Mouse (Mus musculus) kidney, adult 2 months (tissue): ENCODE data around the gene Gpx4. TPM values are rescaled to one million over a fixed set of nuclear protein-coding genes. Genes with fewer than 3 reads are reported as not detected.

Experiments used
- DNase-seq: peaks from one replicate; pipeline ENCODE4 v3.0.0; 2021
- H3K27ac ChIP-seq: fragments of 200-500 bp; 2 replicates; pipeline ENCODE4 v1.5.1; 2012; ENCODE audit warnings: low read depth, low read length, control low read depth, inconsistent platforms; ENCODE audit not compliant: insufficient read depth
- H3K27me3 ChIP-seq: fragments of 200-500 bp; replicated peaks from 2 replicates; pipeline ENCODE4 v1.6.1; 2012; ENCODE audit warnings: mild to moderate bottlenecking, moderate library complexity, low read length, inconsistent platforms; ENCODE audit not compliant: control insufficient read depth, insufficient read depth
- H3K36me3 ChIP-seq: fragments of 200-500 bp; 2 replicates; pipeline ENCODE4 v1.6.1; 2012; ENCODE audit warnings: mild to moderate bottlenecking, moderate library complexity, low read length, inconsistent platforms; ENCODE audit not compliant: control insufficient read depth, insufficient read depth
- H3K4me1 ChIP-seq: fragments of 200-500 bp; 2 replicates; pipeline ENCODE4 v1.6.1; 2011; ENCODE audit warnings: low read length; ENCODE audit not compliant: control insufficient read depth, insufficient read depth
- H3K4me3 ChIP-seq: fragments of 200-500 bp; 2 replicates; pipeline ENCODE4 v1.5.1; 2011; ENCODE audit warnings: mild to moderate bottlenecking, low read depth, low read length, control low read depth; ENCODE audit not compliant: insufficient read depth
- CTCF ChIP-seq: fragments of 200-500 bp; conservative IDR thresholded peaks from 2 replicates; pipeline ENCODE4 v1.5.1; 2011; ENCODE audit warnings: low read depth, mild to moderate bottlenecking, control low read depth, low read length, moderate library complexity, mixed read lengths; ENCODE audit not compliant: insufficient read depth, insufficient read length
- POLR2A ChIP-seq: fragments of 200-500 bp; IDR thresholded peaks from one replicate; pipeline ENCODE4 v1.6.1; 2011; ENCODE audit warnings: low read depth, low read length, control low read depth
- WGBS: fragments of 180-500 bp; shearing (Covaris S2); methylation state at CpG from one replicate; pipeline ENCODE4 v1.1.7; 2018; 5-methylcytosine and 5-hydroxymethylcytosine counted together
- polyA plus RNA-seq: library from polyadenylated mRNA; depleted of rRNA; stranded (reverse); fragments of >200 nt; gene quantifications from 2 replicates; pipeline ENCODE4 v1.2.3, GENCODE M21; 2012

The Gpx4 gene
- polyA plus RNA-seq, 1 experiment: 1,431 TPM

GRCm38 (mm10) chr10:80076386-80076785 is 29.4 kb downstream of the Gpx4 start:
- WGBS: 97% methylated on average over 4 of the region's 4 CpGs
- TF ChIP-seq CTCF (no peak), POLR2A (no peak)

DNA sequence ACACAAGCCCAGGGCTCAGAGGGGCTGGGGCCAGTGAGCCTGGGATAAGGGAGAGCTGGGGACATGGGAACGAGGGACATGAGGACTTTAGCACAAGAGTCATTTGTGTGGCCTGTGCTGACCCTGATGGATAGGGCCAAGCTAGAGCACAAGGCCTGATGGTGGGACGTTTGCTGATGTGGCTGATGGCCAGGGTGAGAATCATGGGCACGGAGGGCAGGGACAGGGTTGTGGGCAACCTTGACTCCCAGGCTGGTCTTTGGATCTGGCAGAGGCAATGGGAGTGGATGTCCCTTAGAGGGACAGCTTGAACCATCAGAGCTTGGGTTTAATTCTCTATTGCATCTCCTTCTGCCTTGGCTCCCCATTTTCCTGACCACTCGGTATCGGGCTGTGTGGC is 30.3 kb downstream of the Gpx4 start:
- TF ChIP-seq CTCF: no peak
- no peak for TF ChIP-seq POLR2A
- WGBS: 89% methylated on average over 5 of the region's 5 CpGs
- peaks cover 21% of the 10 kb centered on the region for H3K4me1 ChIP-seq
- no peak for DNase-seq
- H3K36me3 ChIP-seq: no peaks in the 10 kb centered on the region
- H3K4me3 ChIP-seq: no peak overlapping the region
- no peaks in the 10 kb centered on the region for H3K27me3 ChIP-seq
- H3K27ac ChIP-seq: no peak overlapping the region

More at GRCm38 (mm10) chr10:80076386-80076785, 29.4 kb downstream of the Gpx4 start:
- Histone ChIP-seq H3K4me3 (no peak overlapping the region), H3K27me3 (no peaks in the 10 kb centered on the region), H3K27ac (no peak overlapping the region), H3K4me1 (peaks cover 30% of the 10 kb centered on the region), H3K36me3 (no peaks in the 10 kb centered on the region)
- DNase-seq: no peak

GRCm38 (mm10) chr10:80078366-80078765 is 31.4 kb downstream of the Gpx4 start:
- TF ChIP-seq POLR2A: no peak
- no peak for TF ChIP-seq CTCF
- H3K4me3 ChIP-seq: no peak overlapping the region
- WGBS: 97% methylated on average over 1 of the region's 1 CpGs
- no peak for DNase-seq
- no peak overlapping the region for H3K27ac ChIP-seq
- H3K27me3 ChIP-seq: no peaks in the 10 kb centered on the region
- no peaks in the 10 kb centered on the region for H3K36me3 ChIP-seq
- H3K4me1 ChIP-seq: peaks cover 12% of the 10 kb centered on the region

- H3K27ac ChIP-seq: no peak overlapping the region
- TF ChIP-seq CTCF: no peak
- TF ChIP-seq POLR2A: no peak
- H3K4me1 ChIP-seq: peaks cover 5% of the 10 kb centered on the region
- WGBS: 64% methylated on average over 16 of the region's 16 CpGs
- no peaks in the 10 kb centered on the region for H3K27me3 ChIP-seq
- no peak for DNase-seq
- H3K36me3 ChIP-seq: no peaks in the 10 kb centered on the region
- H3K4me3 ChIP-seq: no peak overlapping the region
These were observed 33.6 kb downstream of the Gpx4 start for GRCm38 (mm10) chr10:80080396-80081070.

DNA sequence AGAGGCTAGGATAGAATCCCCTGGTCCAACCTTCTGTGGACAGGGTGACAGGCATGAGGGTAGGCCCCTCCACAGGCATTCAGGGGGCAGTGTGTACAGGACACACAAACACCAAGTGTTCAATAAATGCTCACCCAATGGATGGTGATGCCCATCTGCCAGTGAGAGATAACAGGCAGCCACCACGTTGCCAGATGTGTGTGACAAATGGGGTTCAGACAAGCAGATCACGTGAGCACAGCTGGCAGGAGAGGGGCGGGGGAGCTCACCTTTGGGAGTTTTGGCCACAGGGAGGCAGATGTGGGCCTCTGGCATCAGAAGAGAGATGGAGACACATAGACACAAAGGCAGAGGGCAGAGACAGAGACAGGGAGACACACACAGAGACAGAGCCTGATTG is 34.1 kb downstream of the Gpx4 start:
- Histone ChIP-seq H3K27ac (no peak overlapping the region), H3K27me3 (no peaks in the 10 kb centered on the region), H3K4me3 (no peak overlapping the region), H3K4me1 (peaks cover 5% of the 10 kb centered on the region), H3K36me3 (no peaks in the 10 kb centered on the region)
- WGBS: 89% methylated on average over 3 of the region's 3 CpGs
- DNase-seq: no peak
- 0 out of 2 replicates have a peak, but pooled peaks have one; percentile 2 for TF ChIP-seq CTCF
- TF ChIP-seq POLR2A: no peak

- H3K27me3 ChIP-seq: no peaks in the 10 kb centered on the region
- TF ChIP-seq POLR2A: no peak
- no peak for TF ChIP-seq CTCF
- WGBS: 25% methylated on average over 9 of the region's 9 CpGs
- H3K4me3 ChIP-seq: no peak overlapping the region
- H3K4me1 ChIP-seq: peaks cover 13% of the 10 kb centered on the region
- peak; percentile 80 for DNase-seq
- H3K27ac ChIP-seq: 0 out of 2 replicates have a peak overlapping the region, but pooled peaks have one; percentile 6
- H3K36me3 ChIP-seq: no peaks in the 10 kb centered on the region
These were observed 38.0 kb downstream of the Gpx4 start for GRCm38 (mm10) chr10:80084817-80085487.

GRCm38 (mm10) chr10:80086847-80087246 is 39.9 kb downstream of the Gpx4 start:
- 42% methylated on average over 3 of the region's 3 CpGs for WGBS
- Histone ChIP-seq H3K36me3 (no peaks in the 10 kb centered on the region), H3K4me3 (no peak overlapping the region), H3K27me3 (no peaks in the 10 kb centered on the region), H3K27ac (no peak overlapping the region), H3K4me1 (peaks cover 14% of the 10 kb centered on the region)
- TF ChIP-seq POLR2A: no peak
- DNase-seq: no peak
